Mouse (Mus musculus) MEL (cell line): ENCODE measurements around the gene Adam11. TPM values are rescaled to one million over a fixed set of nuclear protein-coding genes. Genes with fewer than 3 reads are reported as not detected.

Experiments used
- DNase-seq: peaks from one replicate; pipeline ENCODE4 v3.0.0; 2011; ENCODE audit warnings: low read depth, low spot score
- H3K27ac ChIP-seq: 2 replicates; pipeline ENCODE4 v1.5.1; 2012; ENCODE audit warnings: low read depth, mild to moderate bottlenecking, control low read depth, low read length, moderate library complexity; ENCODE audit not compliant: control insufficient read depth
- H3K27me3 ChIP-seq, 2 experiments: fragments of 150-350 bp in 1 of 2; sonication (generic) in 1 of 2; 2 replicates each; pipeline ENCODE4 v1.6.1; 2012; ENCODE audit warnings: low read length in 2 of 2, mild to moderate bottlenecking in 2 of 2, improper control_type of control experiment in 1 of 2, moderate library complexity in 1 of 2; ENCODE audit not compliant: insufficient read depth in 2 of 2, control insufficient read depth in 1 of 2
- H3K36me3 ChIP-seq, 2 experiments: 2 replicates each; pipeline ENCODE4 v1.6.1; 2012 to 2014; ENCODE audit warnings: low read length in 2 of 2, improper control_type of control experiment in 1 of 2, inconsistent platforms in 1 of 2, mild to moderate bottlenecking in 1 of 2; ENCODE audit not compliant: insufficient read depth in 2 of 2, control insufficient read depth in 1 of 2
- H3K4me1 ChIP-seq, 2 experiments: fragments of 150-350 bp in 1 of 2; sonication (generic) in 1 of 2; 2 replicates each; pipeline ENCODE4 v1.6.1; 2012; ENCODE audit warnings: low read length in 2 of 2, improper control_type of control experiment in 1 of 2, mild to moderate bottlenecking in 1 of 2; ENCODE audit not compliant: insufficient read depth in 2 of 2, control insufficient read depth in 1 of 2
- H3K4me3 ChIP-seq, 2 experiments: fragments of 150-350 bp in 1 of 2; sonication (generic) in 1 of 2; 2 replicates each; pipeline ENCODE4 v1.5.1; 2012; ENCODE audit warnings: low read depth in 2 of 2, low read length in 2 of 2, mild to moderate bottlenecking in 2 of 2, moderate library complexity in 2 of 2, control low read depth in 1 of 2, improper control_type of control experiment in 1 of 2; ENCODE audit not compliant: control insufficient read depth in 1 of 2, insufficient read depth in 1 of 2
- H3K79me2 ChIP-seq: 2 replicates; pipeline ENCODE4 v1.6.1; 2012; ENCODE audit warnings: mild to moderate bottlenecking, low read length, moderate library complexity; ENCODE audit not compliant: control insufficient read depth, poor library complexity, insufficient read depth
- H3K9ac ChIP-seq: 2 replicates; pipeline ENCODE4 v1.6.1; 2012; ENCODE audit warnings: low read depth, mild to moderate bottlenecking, control low read depth, low read length, moderate library complexity; ENCODE audit not compliant: control insufficient read depth, poor library complexity, severe bottlenecking
- H3K9me3 ChIP-seq: fragments of 150-350 bp; sonication (generic); replicated peaks from 2 replicates; pipeline ENCODE4 v1.6.1; 2012; ENCODE audit warnings: mild to moderate bottlenecking, low read length, improper control_type of control experiment, moderate library complexity; ENCODE audit not compliant: insufficient read depth
- BHLHE40 ChIP-seq: IDR thresholded peaks from 2 replicates; pipeline ENCODE4 v1.6.1; 2012; ENCODE audit warnings: low read depth, mild to moderate bottlenecking, inconsistent platforms, low read length, improper control_type of control experiment, borderline replicate concordance
- CHD1 ChIP-seq: IDR thresholded peaks from 2 replicates; pipeline ENCODE4 v1.6.1; 2012; ENCODE audit warnings: low read depth, mild to moderate bottlenecking, inconsistent platforms, low read length, improper control_type of control experiment
- CTCF ChIP-seq, 3 experiments: IDR thresholded peaks in 2 of 3; conservative IDR thresholded peaks in 1 of 3; 2 replicates each; pipeline ENCODE4 v1.5.1; 2011 to 2012; ENCODE audit warnings: low read length in 3 of 3, low read depth in 2 of 3, mild to moderate bottlenecking in 2 of 3, improper control_type of control experiment in 1 of 3, inconsistent platforms in 1 of 3, mixed read lengths in 1 of 3, moderate library complexity in 1 of 3; ENCODE audit not compliant: control insufficient read depth in 1 of 3, insufficient read depth in 1 of 3, poor library complexity in 1 of 3, severe bottlenecking in 1 of 3
- E2F4 ChIP-seq: IDR thresholded peaks from 2 replicates; pipeline ENCODE4 v1.6.1; 2011; ENCODE audit warnings: low read depth, low read length, improper control_type of control experiment, borderline replicate concordance
- EP300 ChIP-seq, 2 experiments: IDR thresholded peaks; 2 replicates each; pipeline ENCODE4 v1.6.1; 2011; ENCODE audit warnings: improper control_type of control experiment in 2 of 2, low read length in 2 of 2, low read depth in 1 of 2, mild to moderate bottlenecking in 1 of 2
- ETS1 ChIP-seq: IDR thresholded peaks from 2 replicates; pipeline ENCODE4 v1.6.1; 2012; ENCODE audit warnings: low read depth, mild to moderate bottlenecking, inconsistent platforms, low read length, improper control_type of control experiment, moderate library complexity
- HCFC1 ChIP-seq: IDR thresholded peaks from 2 replicates; pipeline ENCODE4 v1.6.1; 2012; ENCODE audit warnings: low read depth, mild to moderate bottlenecking, inconsistent platforms, low read length, improper control_type of control experiment, moderate library complexity
- KAT2A ChIP-seq: conservative IDR thresholded peaks from 2 replicates; pipeline ENCODE4 v1.6.1; 2012; ENCODE audit warnings: low read depth, low read length, improper control_type of control experiment, inconsistent platforms
- MAFK ChIP-seq: IDR thresholded peaks from 2 replicates; pipeline ENCODE4 v1.6.1; 2011; ENCODE audit warnings: low read depth, mild to moderate bottlenecking, low read length, improper control_type of control experiment, borderline replicate concordance
- MAX ChIP-seq: IDR thresholded peaks from 2 replicates; pipeline ENCODE4 v1.6.1; 2011; ENCODE audit warnings: low read length, improper control_type of control experiment
- MAZ ChIP-seq: IDR thresholded peaks from 2 replicates; pipeline ENCODE4 v1.6.1; 2012; ENCODE audit warnings: low read depth, mild to moderate bottlenecking, inconsistent platforms, low read length, improper control_type of control experiment
- MEF2A ChIP-seq: IDR thresholded peaks from 2 replicates; pipeline ENCODE4 v1.6.1; 2014; ENCODE audit warnings: low read depth, mild to moderate bottlenecking, inconsistent platforms, low read length, improper control_type of control experiment; ENCODE audit not compliant: poor library complexity, insufficient replicate concordance, severe bottlenecking; ENCODE audit errors: extremely low read depth
- MXI1 ChIP-seq: IDR thresholded peaks from 2 replicates; pipeline ENCODE4 v1.6.1; 2011; ENCODE audit warnings: mild to moderate bottlenecking, low read depth, low read length, improper control_type of control experiment
- MYB ChIP-seq: IDR thresholded peaks from 2 replicates; pipeline ENCODE4 v1.6.1; 2011; ENCODE audit warnings: mild to moderate bottlenecking, low read depth, low read length, improper control_type of control experiment
- MYC ChIP-seq: IDR thresholded peaks from 2 replicates; pipeline ENCODE4 v1.6.1; 2011; ENCODE audit warnings: low read depth, mild to moderate bottlenecking, low read length, improper control_type of control experiment, moderate library complexity
- POLR2AphosphoS2 ChIP-seq: IDR thresholded peaks from 2 replicates; pipeline ENCODE4 v1.6.1; 2011; ENCODE audit warnings: low read length, improper control_type of control experiment
- RCOR1 ChIP-seq: IDR thresholded peaks from 2 replicates; pipeline ENCODE4 v1.6.1; 2012; ENCODE audit warnings: low read depth, mild to moderate bottlenecking, inconsistent platforms, low read length, improper control_type of control experiment
- SMC3 ChIP-seq: IDR thresholded peaks from 2 replicates; pipeline ENCODE4 v1.6.1; 2011; ENCODE audit warnings: low read depth, low read length, improper control_type of control experiment
- TBP ChIP-seq: IDR thresholded peaks from 2 replicates; pipeline ENCODE4 v1.8.0; 2011; ENCODE audit warnings: low read depth, low read length, improper control_type of control experiment
- UBTF ChIP-seq: IDR thresholded peaks from 2 replicates; pipeline ENCODE4 v1.6.1; 2012; ENCODE audit warnings: low read depth, mild to moderate bottlenecking, inconsistent platforms, low read length, improper control_type of control experiment, moderate library complexity, borderline replicate concordance; ENCODE audit not compliant: insufficient read depth
- ZC3H11A ChIP-seq: IDR thresholded peaks from 2 replicates; pipeline ENCODE4 v1.6.1; 2012; ENCODE audit warnings: low read depth, mild to moderate bottlenecking, inconsistent platforms, low read length, improper control_type of control experiment
- ZKSCAN1 ChIP-seq: IDR thresholded peaks from 2 replicates; pipeline ENCODE4 v1.6.1; 2012; ENCODE audit warnings: low read depth, mild to moderate bottlenecking, inconsistent platforms, low read length, improper control_type of control experiment, moderate library complexity
- polyA plus RNA-seq, 2 experiments: library from polyadenylated mRNA; stranded (reverse) in 1 of 2; unstranded in 1 of 2; fragments of >175 nt in 1 of 2; fragments of >200 nt in 1 of 2; gene quantifications; 2 replicates each; pipeline versions ENCODE4 v1.2.1 to v1.2.4; 2012; ENCODE audit warnings: low replicate concordance in 2 of 2, low read depth in 1 of 2; ENCODE audit not compliant: insufficient read length in 2 of 2, insufficient read depth in 1 of 2, missing spikeins in 1 of 2
- total RNA-seq: library from RNA; depleted of rRNA; stranded (reverse); fragments of 300-350 nt; gene quantifications from 2 replicates; pipeline ENCODE4 v1.2.3, GENCODE M21; 2012

Adam11 gene
- total and polyA plus RNA-seq, 3 experiments: 0.08 to 0.36 TPM; not detected in 1

DNA sequence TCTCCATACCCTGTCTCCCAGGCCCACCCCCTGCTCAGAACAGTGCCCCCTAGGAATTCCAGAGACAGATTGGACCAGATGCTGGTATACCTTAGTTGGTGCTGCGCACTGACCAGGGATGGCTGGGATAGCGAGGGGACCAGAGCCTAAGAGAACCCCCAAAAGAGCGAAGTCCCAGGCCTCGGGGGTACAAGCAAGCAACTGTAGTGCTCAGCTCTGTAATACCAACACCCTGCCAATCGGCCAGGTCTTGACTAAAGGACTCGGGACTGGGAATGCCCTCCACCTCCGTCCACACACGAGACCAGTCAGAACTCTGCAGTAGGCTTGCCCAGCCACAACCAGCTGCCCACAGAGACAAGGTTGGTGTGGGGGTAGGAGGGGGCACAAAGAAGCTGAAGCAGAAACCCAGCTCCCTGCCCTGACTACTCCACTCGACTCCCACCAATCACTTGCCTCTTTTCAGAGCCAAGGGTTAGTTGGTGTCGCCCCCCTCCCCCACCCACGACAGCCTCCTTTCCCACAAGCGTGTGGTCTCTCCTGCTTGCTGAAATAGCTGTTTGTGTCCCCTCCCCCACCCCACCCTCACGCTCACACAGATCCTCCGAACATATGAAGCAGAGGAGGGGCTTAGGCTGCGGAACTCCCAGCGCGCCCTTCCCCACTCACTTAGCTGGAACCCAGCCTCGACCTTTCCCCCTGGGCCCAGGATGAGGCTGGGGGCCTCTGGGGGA, 7.5 kb upstream of the Adam11 start:
- no peak for TF ChIP-seq MAFK
- no peak for TF ChIP-seq ZKSCAN1
- TF ChIP-seq CHD1: no peak
- TF ChIP-seq MEF2A: no peak
- no peak for TF ChIP-seq TBP
- no peak overlapping the region for H3K4me3 ChIP-seq
- H3K4me1 ChIP-seq: no peaks in the 10 kb centered on the region
- H3K9ac ChIP-seq: no peak overlapping the region
- no peaks in the 10 kb centered on the region for H3K9me3 ChIP-seq
- no peak overlapping the region for H3K27ac ChIP-seq
- DNase-seq: no peak
- H3K36me3 ChIP-seq: no peaks in the 10 kb centered on the region
- H3K79me2 ChIP-seq: no peaks in the 10 kb centered on the region
- peaks cover 15 to 23% of the 10 kb centered on the region in 2 experiments for H3K27me3 ChIP-seq

DNA sequence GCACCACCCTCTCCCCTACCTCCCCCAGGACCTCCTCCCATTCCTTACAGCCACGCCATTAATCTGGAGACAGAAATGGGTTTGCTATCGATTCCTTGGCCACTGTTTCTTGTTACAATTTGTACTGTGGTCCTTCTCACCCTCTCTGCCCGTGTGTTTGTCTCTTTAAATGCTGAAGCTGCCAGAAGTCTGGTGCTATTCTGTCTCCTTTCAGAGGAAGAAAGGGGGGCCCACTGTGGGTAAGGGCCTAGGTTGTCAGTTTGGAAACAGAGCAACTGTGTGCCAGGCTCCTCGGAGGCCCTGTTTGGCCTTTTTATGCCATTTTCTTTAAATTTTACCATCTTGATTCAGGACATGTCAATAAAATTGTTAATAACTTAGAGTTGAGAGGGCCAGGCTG, 6.8 kb upstream of the Adam11 start:
- Histone ChIP-seq H3K9ac (no peak overlapping the region), H3K4me3 (no peak overlapping the region), H3K79me2 (no peaks in the 10 kb centered on the region), H3K27me3 (peaks cover 14 to 22% of the 10 kb centered on the region in 2 experiments), H3K27ac (no peak overlapping the region), H3K9me3 (no peaks in the 10 kb centered on the region), H3K36me3 (no peaks in the 10 kb centered on the region), H3K4me1 (no peaks in the 10 kb centered on the region)
- no peak for TF ChIP-seq ETS1
- DNase-seq: no peak

DNA sequence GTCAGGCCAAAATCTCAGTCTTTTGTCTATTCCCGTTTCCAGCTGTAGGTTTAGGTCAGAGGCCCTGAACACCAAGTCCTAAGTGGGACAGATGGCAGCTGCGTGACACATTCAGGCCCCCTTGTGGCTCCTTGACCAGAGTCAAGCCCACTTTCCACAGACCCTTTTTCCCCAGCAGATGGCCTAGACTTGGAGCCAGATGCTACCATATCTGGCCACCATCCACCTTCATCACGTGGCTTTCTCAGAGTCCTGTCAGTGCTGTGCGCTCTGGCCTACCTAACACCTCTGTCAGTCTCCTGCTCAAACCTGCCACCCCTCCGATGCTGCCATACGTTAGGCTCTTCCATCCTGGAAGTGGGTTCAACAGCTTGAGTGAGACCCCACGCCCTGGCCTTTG, 5.8 kb upstream of the Adam11 start:
- TF ChIP-seq TBP (no peak), CTCF (IDR thresholded peaks at IDR 0.05 in 2 of 3, conservative IDR thresholded peaks at IDR 0.05 in 1 of 3; ENCODE audit: control insufficient read depth in 1 of 3, insufficient read depth in 1 of 3, low read depth in 2 of 3, low read length in 3 of 3, poor library complexity in 1 of 3, severe bottlenecking in 1 of 3) (no peak), ETS1 (no peak), KAT2A (no peak), HCFC1 (no peak), ZC3H11A (no peak), MYC (no peak), ZKSCAN1 (no peak), POLR2AphosphoS2 (no peak), MYB (no peak), MAZ (no peak), E2F4 (no peak), RCOR1 (no peak), MAX (no peak), SMC3 (no peak), BHLHE40 (no peak), UBTF (no peak), MXI1 (no peak), CHD1 (no peak), EP300 (IDR thresholded peaks at IDR 0.05; ENCODE audit: low read depth in 1 of 2, low read length in 2 of 2) (no peak)
- Histone ChIP-seq H3K9me3 (no peaks in the 10 kb centered on the region), H3K27ac (no peak overlapping the region), H3K9ac (no peak overlapping the region), H3K27me3 (peaks cover 12 to 18% of the 10 kb centered on the region in 2 experiments), H3K36me3 (no peaks in the 10 kb centered on the region), H3K4me3 (no peak overlapping the region), H3K79me2 (no peaks in the 10 kb centered on the region), H3K4me1 (no peaks in the 10 kb centered on the region)
- DNase-seq: no peak
